Mouse (Mus musculus): ENCODE results near the gene Trp53rka. TPM values are rescaled to one million over a fixed set of nuclear protein-coding genes. Genes with fewer than 3 reads are reported as not detected.

Trp53rka gene
- polyA plus RNA-seq, 1 experiment: 4.9 TPM

DNA sequence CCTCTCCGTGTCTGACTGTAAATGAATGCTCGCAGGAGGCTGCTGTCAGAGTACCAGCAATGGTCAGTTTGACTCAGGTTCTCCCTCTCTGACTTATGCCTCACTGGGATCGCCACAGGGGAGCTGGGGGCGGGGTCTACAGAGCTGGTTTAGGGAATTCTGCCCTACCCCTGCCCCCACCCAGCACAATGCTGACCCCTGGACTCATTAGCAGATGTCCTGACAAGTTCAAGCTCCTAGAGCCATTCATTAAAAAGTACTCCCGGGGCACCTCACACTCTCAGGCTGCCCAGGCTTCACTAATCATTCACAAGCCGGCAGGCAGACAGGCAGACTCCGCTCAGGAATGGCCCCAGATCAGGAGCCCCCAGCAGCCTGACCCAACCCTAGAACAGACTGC, 33.5 kb downstream of the Trp53rka start:
- H3K4me3 ChIP-seq (ENCODE audit: insufficient read depth, low read depth, low read length): no peak overlapping the region
- no peak overlapping the region for H3K27ac ChIP-seq (replicated peaks; ENCODE audit: low read depth, low read length)
- no peaks in the 10 kb centered on the region for H3K4me1 ChIP-seq (ENCODE audit: control insufficient read depth, insufficient read depth, insufficient read length, low read length)

DNA sequence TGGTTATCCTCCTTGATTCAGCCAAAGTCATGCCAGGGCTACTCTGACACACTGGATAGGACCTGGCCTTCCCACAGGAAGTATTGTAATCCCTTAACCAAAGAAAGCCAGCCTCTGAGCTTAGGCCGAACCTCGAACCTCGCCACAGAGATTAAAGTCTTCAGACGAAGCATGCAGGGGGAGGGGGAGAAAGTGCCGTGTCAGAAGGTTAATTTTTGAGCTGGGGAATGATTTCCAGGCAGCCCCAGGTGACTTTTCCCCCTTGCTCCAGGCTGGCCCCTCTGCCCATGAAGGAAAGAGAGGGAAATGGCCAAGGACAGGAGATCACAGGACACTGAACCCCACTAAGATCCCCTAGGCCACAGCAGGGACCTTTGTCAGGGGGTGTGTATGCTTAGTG, 34.9 kb downstream of the Trp53rka start:
- Histone ChIP-seq H3K4me1 (ENCODE audit: control insufficient read depth, insufficient read depth, insufficient read length, low read length) (no peaks in the 10 kb centered on the region), H3K27ac (replicated peaks; ENCODE audit: low read depth, low read length) (no peak overlapping the region), H3K4me3 (ENCODE audit: insufficient read depth, low read depth, low read length) (no peak overlapping the region)

DNA sequence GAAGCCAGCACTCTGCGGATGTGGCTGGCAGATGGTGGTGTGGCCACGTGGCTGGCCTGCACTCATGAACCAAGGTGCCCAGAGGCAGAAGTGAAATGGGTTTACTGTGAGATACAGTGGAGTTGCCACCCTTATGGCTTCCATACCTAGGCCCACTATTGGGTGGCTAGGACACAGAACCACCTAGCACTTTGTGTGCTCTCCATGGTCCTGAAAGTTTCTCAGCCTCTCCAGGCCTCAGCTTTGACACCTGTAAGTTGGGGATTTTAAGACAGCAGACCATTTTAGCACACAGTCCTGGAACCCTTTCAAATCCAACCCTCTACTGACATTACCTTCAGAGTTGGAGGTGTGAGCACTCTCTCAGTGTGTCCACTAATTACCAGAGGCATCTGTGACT, 36.4 kb downstream of the Trp53rka start:
- Histone ChIP-seq H3K4me3 (ENCODE audit: insufficient read depth, low read depth, low read length) (no peak overlapping the region), H3K27ac (replicated peaks; ENCODE audit: low read depth, low read length) (no peak overlapping the region), H3K4me1 (ENCODE audit: control insufficient read depth, insufficient read depth, insufficient read length, low read length) (no peaks in the 10 kb centered on the region)

DNA sequence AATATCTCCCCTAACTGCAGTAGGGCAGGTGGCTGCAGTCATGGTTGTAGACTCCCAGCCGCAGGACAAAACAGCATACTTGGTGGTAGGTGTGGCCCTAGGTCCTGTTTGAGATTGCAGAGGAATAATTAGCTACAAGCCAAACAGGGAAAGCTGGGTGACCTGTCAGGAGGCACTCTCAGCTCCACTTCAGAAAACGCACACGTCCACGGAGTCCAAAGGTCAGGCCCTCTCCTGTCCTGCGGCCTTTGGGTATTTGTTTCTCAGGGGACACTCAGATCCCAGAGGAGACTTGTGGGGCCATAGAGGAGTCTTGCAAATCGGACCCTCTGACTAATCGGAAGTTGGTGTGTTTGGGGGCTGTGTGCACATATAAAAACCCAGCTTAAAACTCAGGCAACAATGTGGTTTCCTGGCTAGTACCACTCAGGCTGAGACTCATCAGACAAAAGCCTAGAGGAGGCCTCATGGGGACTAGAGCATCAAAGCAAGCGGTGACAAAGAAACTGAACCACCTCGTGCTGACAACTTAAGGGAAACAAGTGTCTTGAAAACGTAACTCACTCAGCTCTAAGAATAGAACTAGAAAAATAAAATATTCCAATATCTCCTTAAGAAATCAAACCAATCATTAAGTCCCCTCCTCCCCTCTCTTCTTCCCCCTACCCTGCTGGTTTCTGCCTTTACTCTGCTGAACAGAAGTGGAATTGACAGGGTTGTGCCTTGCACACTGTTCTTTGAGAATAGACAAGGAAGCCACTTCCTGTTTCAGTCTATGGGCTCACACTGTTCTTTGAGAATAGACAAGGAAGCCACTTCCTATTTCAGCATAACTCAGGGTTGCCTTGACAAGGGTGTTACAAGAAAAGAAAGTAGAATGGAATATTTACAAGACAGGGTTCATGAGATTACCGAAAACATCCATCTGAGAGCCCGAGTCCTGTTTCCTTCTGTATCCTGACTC, 40.1 kb downstream of the Trp53rka start:
- Histone ChIP-seq H3K4me1 (ENCODE audit: control insufficient read depth, insufficient read depth, insufficient read length, low read length) (no peaks in the 10 kb centered on the region), H3K27ac (replicated peaks; ENCODE audit: low read depth, low read length) (no peak overlapping the region)

DNA sequence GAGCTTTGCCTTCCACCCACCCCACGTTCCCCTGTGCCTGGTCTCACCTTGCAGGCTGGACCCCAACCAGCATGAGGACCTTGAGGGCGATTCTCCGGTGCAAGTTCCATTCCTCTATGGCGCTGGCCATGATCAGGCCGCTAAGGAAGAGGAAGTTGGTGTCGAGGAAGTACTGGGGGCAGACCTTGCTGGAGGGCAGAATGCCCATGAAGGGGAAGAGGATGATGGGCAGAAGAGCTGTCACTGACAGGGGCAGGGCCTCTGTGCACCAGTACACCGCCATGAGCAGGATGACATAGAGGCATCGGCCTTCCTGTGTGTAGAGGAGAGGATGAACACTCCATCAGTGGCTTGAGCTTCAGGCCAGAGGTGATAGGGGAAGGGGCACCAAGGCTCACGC, 44.6 kb downstream of the Trp53rka start:
- no peak overlapping the region for H3K4me3 ChIP-seq (ENCODE audit: insufficient read depth, low read depth, low read length)
- no peaks in the 10 kb centered on the region for H3K4me1 ChIP-seq (ENCODE audit: control insufficient read depth, insufficient read depth, insufficient read length, low read length)
- no peak overlapping the region for H3K27ac ChIP-seq (replicated peaks; ENCODE audit: low read depth, low read length)

More for the DNA sequence above, 40.1 kb downstream of the Trp53rka start:
- H3K4me3 ChIP-seq (ENCODE audit: insufficient read depth, low read depth, low read length): no peak overlapping the region

DNA sequence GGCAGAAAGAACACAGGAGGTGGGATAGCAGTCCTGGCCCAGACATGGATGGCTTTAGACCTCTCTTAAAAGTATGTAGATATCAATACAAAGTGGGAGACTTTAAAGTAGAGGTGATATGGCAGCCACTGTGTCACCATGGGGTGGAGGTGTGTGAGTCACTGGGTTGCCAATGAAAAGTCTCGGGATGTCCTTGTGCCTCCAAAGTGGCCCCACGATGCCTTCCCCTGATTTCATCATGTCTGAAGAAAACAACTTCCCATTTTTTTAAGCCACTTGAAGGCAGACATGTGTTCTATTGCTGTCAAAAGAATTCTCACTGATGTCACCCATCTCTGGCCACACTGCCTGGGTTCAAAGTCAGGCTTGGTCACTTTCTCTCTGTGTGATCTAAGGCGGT, 48.3 kb downstream of the Trp53rka start:
- no peak overlapping the region for H3K4me3 ChIP-seq (ENCODE audit: insufficient read depth, low read depth, low read length)
- H3K27ac ChIP-seq (replicated peaks; ENCODE audit: low read depth, low read length): no peak overlapping the region
- no peaks in the 10 kb centered on the region for H3K4me1 ChIP-seq (ENCODE audit: control insufficient read depth, insufficient read depth, insufficient read length, low read length)

DNA sequence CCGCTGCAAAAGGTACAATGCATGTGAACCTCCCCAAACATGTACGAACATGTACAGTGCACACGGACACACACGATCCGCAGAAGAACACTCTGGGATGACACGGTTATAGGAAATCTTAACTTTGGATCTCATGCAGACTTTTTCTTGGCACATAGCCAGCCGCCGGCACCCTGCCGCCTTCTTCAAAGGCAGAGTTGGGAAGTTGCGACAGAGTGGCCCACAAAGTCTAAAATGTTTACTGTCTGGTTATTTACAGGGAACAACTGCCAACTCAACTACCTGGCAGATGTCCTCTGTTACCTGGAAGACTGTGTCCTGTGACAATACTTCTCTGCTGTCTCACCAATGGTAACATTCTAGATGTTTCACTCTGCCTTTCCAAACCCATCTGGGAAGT, 50.1 kb downstream of the Trp53rka start:
- Histone ChIP-seq H3K27ac (replicated peaks; ENCODE audit: low read depth, low read length) (no peak overlapping the region), H3K4me1 (ENCODE audit: control insufficient read depth, insufficient read depth, insufficient read length, low read length) (no peaks in the 10 kb centered on the region), H3K4me3 (ENCODE audit: insufficient read depth, low read depth, low read length) (no peak overlapping the region)

DNA sequence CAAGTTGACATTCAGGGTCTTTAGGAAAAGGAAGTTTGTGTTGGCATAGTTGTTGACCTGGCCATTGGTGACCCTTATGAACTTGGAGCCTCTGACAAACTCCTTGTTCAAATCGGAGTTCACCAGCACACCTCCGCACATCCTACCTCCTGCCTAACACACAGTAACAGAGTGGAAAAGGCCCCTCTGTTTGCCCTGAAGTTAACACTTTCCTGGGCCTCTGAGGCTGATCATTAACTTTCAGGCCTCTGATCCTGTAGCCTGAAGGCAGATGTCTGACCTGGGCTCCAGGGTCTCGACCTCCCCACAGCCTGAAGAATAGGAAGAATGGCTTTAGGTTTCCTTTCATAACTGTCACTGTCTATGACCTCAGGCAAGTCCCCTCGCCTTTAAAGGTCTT, 51.5 kb downstream of the Trp53rka start:
- no peaks in the 10 kb centered on the region for H3K4me1 ChIP-seq (ENCODE audit: control insufficient read depth, insufficient read depth, insufficient read length, low read length)
- no peak overlapping the region for H3K4me3 ChIP-seq (ENCODE audit: insufficient read depth, low read depth, low read length)
- no peak overlapping the region for H3K27ac ChIP-seq (replicated peaks; ENCODE audit: low read depth, low read length)

Other genes starting within 250 kb of the Trp53rka start
- 12.3 and 12.6 TPM in 2 replicates for gene Slc35c2, start 205.5 kb downstream of the Trp53rka start, polyA plus RNA-seq (2012; ENCODE audit: insufficient read depth, insufficient read length, missing spikeins)
- 20.5 and 22.4 TPM in 2 replicates for gene Elmo2, start 166.8 kb downstream of the Trp53rka start, polyA plus RNA-seq (2012; ENCODE audit: insufficient read depth, insufficient read length, missing spikeins)
- gene Zfp663, start 124.6 kb downstream of the Trp53rka start, polyA plus RNA-seq (2012; ENCODE audit: insufficient read depth, insufficient read length, missing spikeins): not detected in 2 replicates
- gene Zfp334, start 105.1 kb downstream of the Trp53rka start, polyA plus RNA-seq (2012; ENCODE audit: insufficient read depth, insufficient read length, missing spikeins): 0.67 and 0.83 TPM in 2 replicates
- gene Ocstamp, start 92.9 kb downstream of the Trp53rka start, polyA plus RNA-seq (2012; ENCODE audit: insufficient read depth, insufficient read length, missing spikeins): 1.1 TPM in 1 of 2 replicates, not detected in the other
- 2.1 and 2.3 TPM in 2 replicates for gene Slc13a3, start 20.1 kb downstream of the Trp53rka start, polyA plus RNA-seq (2012; ENCODE audit: insufficient read depth, insufficient read length, missing spikeins)
- gene Slc2a10, start 10.5 kb upstream of the Trp53rka start, polyA plus RNA-seq (2012; ENCODE audit: insufficient read depth, insufficient read length, missing spikeins): 0.33 and 0.40 TPM in 2 replicates
- 1.4 and 4.3 TPM in 2 replicates for gene Eya2, start 101.7 kb upstream of the Trp53rka start, polyA plus RNA-seq (2012; ENCODE audit: insufficient read depth, insufficient read length, missing spikeins)